Mouse (Mus musculus) testis, postnatal 10 days (tissue): ENCODE measurements around the gene Tex10.
"Not testable (repeated sequence)": the region's sequence is repeated elsewhere in the genome, so short reads cannot be mapped to it uniquely, and the experiment has no call there.

Source experiments
- DNase-seq: peaks from one replicate; pipeline ENCODE4 v3.0.0; 2021; ENCODE audit warnings: low spot score

The Tex10 gene

GRCm38 (mm10) chr4:48405724-48406491, 67.4 kb downstream of the Tex10 start:
- not testable (repeated sequence) for DNase-seq

GRCm38 (mm10) chr4:48403066-48403640, 70.1 kb downstream of the Tex10 start:
- DNase-seq = no peak

GRCm38 (mm10) chr4:48396949-48397348, 76.3 kb downstream of the Tex10 start:
- no peak for DNase-seq

GRCm38 (mm10) chr4:48382506-48382905, 90.8 kb downstream of the Tex10 start:
- no peak for DNase-seq

- DNase-seq = peak; percentile 84
Observed at GRCm38 (mm10) chr4:48380940-48381339, 92.3 kb downstream of the Tex10 start.
